Mouse (Mus musculus): ENCODE data around the gene Uggt1. TPM values are rescaled to one million over a fixed set of nuclear protein-coding genes. Genes with fewer than 3 reads are reported as not detected.

The Uggt1 gene
- polyA plus RNA-seq, 1 experiment from 2014 or later: 80.7 TPM

DNA sequence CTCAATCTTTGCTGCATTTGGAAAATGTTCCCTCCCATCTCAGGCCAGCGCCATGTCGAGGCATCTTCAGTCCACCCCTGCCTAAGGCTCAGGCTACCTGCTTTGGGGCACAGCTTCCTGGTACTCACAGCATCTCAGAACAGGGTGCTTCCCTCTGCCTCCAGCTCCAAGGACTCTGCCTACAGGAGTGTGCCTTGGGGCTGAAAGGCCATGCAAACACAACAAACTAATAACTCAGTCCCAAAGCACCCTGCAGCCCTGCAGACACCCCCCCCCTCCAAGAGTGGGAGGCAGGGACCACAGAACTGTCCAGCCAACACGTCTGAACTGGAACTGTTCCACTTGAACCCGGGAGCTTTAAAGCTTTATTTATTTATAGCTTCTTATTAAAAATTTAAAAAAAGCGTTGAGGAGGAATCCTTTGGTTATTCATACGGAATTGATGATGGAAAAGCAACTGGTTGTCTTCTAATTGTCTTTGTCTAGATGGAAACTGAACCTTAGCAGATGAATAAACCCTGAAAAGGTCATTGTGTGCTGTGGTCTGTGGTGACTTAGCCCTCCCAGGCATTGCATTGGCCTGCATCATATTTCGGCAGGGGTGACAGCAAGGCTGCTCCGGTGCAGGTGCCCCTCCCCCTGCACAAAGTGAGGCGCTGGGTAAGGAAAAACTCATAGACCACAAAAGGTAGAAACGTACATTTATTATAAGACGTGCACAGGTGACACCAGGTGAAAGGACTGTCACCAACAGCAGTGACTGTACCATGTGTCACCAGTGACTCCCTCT, 138.4 kb downstream of the Uggt1 start:
- no peak overlapping the region for H3K9ac ChIP-seq (ENCODE audit: low read length)
- H3K36me3 ChIP-seq (ENCODE audit: control insufficient read depth, insufficient read depth, low read length): peaks cover 29% of the 10 kb centered on the region
- ATAC-seq (ENCODE audit: low FRiP score): no peak

DNA sequence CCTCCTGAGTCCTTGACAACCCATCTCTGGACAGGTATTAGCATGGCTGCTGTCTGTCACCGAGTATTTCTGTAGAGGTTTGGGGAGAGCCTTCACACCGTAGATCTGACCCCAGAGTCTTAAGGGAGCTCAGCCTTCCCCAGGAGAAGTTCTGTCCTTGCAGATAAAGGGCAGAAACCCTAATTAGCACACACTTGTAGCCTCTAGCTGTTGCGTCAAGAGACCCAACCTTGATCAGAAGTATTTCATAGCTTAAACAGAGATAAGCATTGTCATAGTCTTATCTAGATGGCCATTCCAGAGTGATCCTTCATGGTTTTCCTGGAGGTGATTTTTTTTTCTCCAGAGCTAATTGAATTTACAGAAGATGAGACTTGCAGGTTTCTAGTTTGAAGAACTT, 144.1 kb downstream of the Uggt1 start:
- no peaks in the 10 kb centered on the region for H3K27me3 ChIP-seq (ENCODE audit: control insufficient read depth, insufficient read depth, low read length)
- no peak overlapping the region for H3K4me2 ChIP-seq
- H3K36me3 ChIP-seq (ENCODE audit: control insufficient read depth, insufficient read depth, low read length): peaks cover 21% of the 10 kb centered on the region
- no peaks in the 10 kb centered on the region for H3K9me3 ChIP-seq (ENCODE audit: control insufficient read depth, low read length)
- H3K27ac ChIP-seq (ENCODE audit: low read depth, low read length): no peak overlapping the region
- DNase-seq (ENCODE audit: low spot score, missing footprints) (no peak), ATAC-seq (ENCODE audit: low FRiP score) (no peak)
- H3K9ac ChIP-seq (ENCODE audit: low read length): no peak overlapping the region
- WGBS: 93% methylated on average over 3 of the region's 3 CpGs
- H3K4me3 ChIP-seq (ENCODE audit: low read depth, low read length): no peak overlapping the region
- no peaks in the 10 kb centered on the region for H3K4me1 ChIP-seq (ENCODE audit: control insufficient read depth, insufficient read depth, low read length)

More for the DNA sequence above, 138.4 kb downstream of the Uggt1 start:
- WGBS: 94% methylated on average over 11 of the region's 11 CpGs
- Histone ChIP-seq H3K27me3 (ENCODE audit: control insufficient read depth, insufficient read depth, low read length) (no peaks in the 10 kb centered on the region), H3K9me3 (ENCODE audit: control insufficient read depth, low read length) (no peaks in the 10 kb centered on the region), H3K4me2 (no peak overlapping the region), H3K27ac (ENCODE audit: low read depth, low read length) (no peak overlapping the region), H3K4me3 (ENCODE audit: low read depth, low read length) (no peak overlapping the region), H3K4me1 (ENCODE audit: control insufficient read depth, insufficient read depth, low read length) (no peaks in the 10 kb centered on the region)
- no peak for DNase-seq (ENCODE audit: low spot score, missing footprints)

- Histone ChIP-seq H3K9ac (ENCODE audit: low read length) (no peak overlapping the region), H3K27me3 (ENCODE audit: control insufficient read depth, insufficient read depth, low read length) (no peaks in the 10 kb centered on the region), H3K4me1 (ENCODE audit: control insufficient read depth, insufficient read depth, low read length) (no peaks in the 10 kb centered on the region), H3K4me2 (no peak overlapping the region), H3K27ac (ENCODE audit: low read depth, low read length) (no peak overlapping the region), H3K9me3 (ENCODE audit: control insufficient read depth, low read length) (no peaks in the 10 kb centered on the region), H3K36me3 (ENCODE audit: control insufficient read depth, insufficient read depth, low read length) (peaks cover 9% of the 10 kb centered on the region), H3K4me3 (ENCODE audit: low read depth, low read length) (no peak overlapping the region)
- no peak for DNase-seq (ENCODE audit: low spot score, missing footprints)
- ATAC-seq (ENCODE audit: low FRiP score): no peak
- WGBS: 92% methylated on average over 4 of the region's 4 CpGs
Measured at GRCm38 (mm10) chr1:36098432-36098831, 146.1 kb downstream of the Uggt1 start.

- 84% methylated on average over 12 of the region's 12 CpGs for WGBS
- Histone ChIP-seq H3K27me3 (ENCODE audit: control insufficient read depth, insufficient read depth, low read length) (no peaks in the 10 kb centered on the region), H3K36me3 (ENCODE audit: control insufficient read depth, insufficient read depth, low read length) (peaks cover 8% of the 10 kb centered on the region), H3K4me3 (ENCODE audit: low read depth, low read length) (no peak overlapping the region), H3K4me2 (no peak overlapping the region), H3K27ac (ENCODE audit: low read depth, low read length) (no peak overlapping the region), H3K4me1 (ENCODE audit: control insufficient read depth, insufficient read depth, low read length) (no peaks in the 10 kb centered on the region), H3K9me3 (ENCODE audit: control insufficient read depth, low read length) (no peaks in the 10 kb centered on the region), H3K9ac (ENCODE audit: low read length) (no peak overlapping the region)
- DNase-seq (ENCODE audit: low spot score, missing footprints) (no peak), ATAC-seq (ENCODE audit: low FRiP score) (no peak)
Measured at GRCm38 (mm10) chr1:36095423-36096272, 148.9 kb downstream of the Uggt1 start.

DNA sequence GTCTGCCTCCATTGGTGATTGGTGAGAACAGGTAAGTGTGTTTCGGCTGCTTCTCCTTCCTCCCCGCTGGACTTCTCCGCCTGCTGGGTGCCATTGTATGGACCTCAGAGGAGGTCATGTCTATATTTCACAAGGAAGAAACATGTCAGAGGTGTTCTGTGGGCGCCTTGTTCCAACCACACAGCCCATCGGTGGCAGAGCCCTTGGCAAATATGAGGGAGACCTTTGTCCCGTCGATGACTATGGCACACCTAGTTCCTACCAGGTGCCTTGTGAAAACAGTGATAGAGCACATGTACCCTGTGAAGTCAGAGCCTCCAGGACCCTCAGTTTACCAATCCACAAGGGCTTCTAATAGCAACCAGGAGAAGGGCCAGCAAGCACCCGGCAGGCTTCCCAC, 150.8 kb downstream of the Uggt1 start:
- H3K4me1 ChIP-seq (ENCODE audit: control insufficient read depth, insufficient read depth, low read length): peaks cover 8% of the 10 kb centered on the region
- H3K9ac ChIP-seq (ENCODE audit: low read length): no peak overlapping the region
- no peak overlapping the region for H3K4me2 ChIP-seq
- 92% methylated on average over 8 of the region's 8 CpGs for WGBS
- ATAC-seq (ENCODE audit: low FRiP score): no peak
- H3K27ac ChIP-seq (ENCODE audit: low read depth, low read length): no peak overlapping the region
- DNase-seq (ENCODE audit: low spot score, missing footprints): no peak
- peaks cover 8% of the 10 kb centered on the region for H3K36me3 ChIP-seq (ENCODE audit: control insufficient read depth, insufficient read depth, low read length)
- H3K27me3 ChIP-seq (ENCODE audit: control insufficient read depth, insufficient read depth, low read length): no peaks in the 10 kb centered on the region
- no peaks in the 10 kb centered on the region for H3K9me3 ChIP-seq (ENCODE audit: control insufficient read depth, low read length)
- H3K4me3 ChIP-seq (ENCODE audit: low read depth, low read length): no peak overlapping the region

- ATAC-seq (ENCODE audit: low FRiP score): no peak
- no peak for DNase-seq (ENCODE audit: low spot score, missing footprints)
- Histone ChIP-seq H3K36me3 (ENCODE audit: control insufficient read depth, insufficient read depth, low read length) (peaks cover 8% of the 10 kb centered on the region), H3K27me3 (ENCODE audit: control insufficient read depth, insufficient read depth, low read length) (no peaks in the 10 kb centered on the region), H3K4me3 (ENCODE audit: low read depth, low read length) (no peak overlapping the region), H3K9ac (ENCODE audit: low read length) (no peak overlapping the region), H3K27ac (ENCODE audit: low read depth, low read length) (no peak overlapping the region), H3K4me1 (ENCODE audit: control insufficient read depth, insufficient read depth, low read length) (peaks cover 16% of the 10 kb centered on the region), H3K4me2 (no peak overlapping the region), H3K9me3 (ENCODE audit: control insufficient read depth, low read length) (no peaks in the 10 kb centered on the region)
- WGBS: 62% methylated on average over 6 of the region's 6 CpGs
Measured at GRCm38 (mm10) chr1:36091246-36091645, 153.3 kb downstream of the Uggt1 start.

GRCm38 (mm10) chr1:36090722-36091110, 153.8 kb downstream of the Uggt1 start:
- H3K4me1 ChIP-seq (ENCODE audit: control insufficient read depth, insufficient read depth, low read length): peaks cover 16% of the 10 kb centered on the region
- 93% methylated on average over 4 of the region's 4 CpGs for WGBS
- ATAC-seq (ENCODE audit: low FRiP score) (peak; percentile 36), DNase-seq (ENCODE audit: low spot score, missing footprints) (no peak)
- peaks cover 8% of the 10 kb centered on the region for H3K36me3 ChIP-seq (ENCODE audit: control insufficient read depth, insufficient read depth, low read length)
- H3K9me3 ChIP-seq (ENCODE audit: control insufficient read depth, low read length): no peaks in the 10 kb centered on the region
- no peak overlapping the region for H3K4me2 ChIP-seq
- no peak overlapping the region for H3K27ac ChIP-seq (ENCODE audit: low read depth, low read length)
- H3K4me3 ChIP-seq (ENCODE audit: low read depth, low read length): no peak overlapping the region
- H3K9ac ChIP-seq (ENCODE audit: low read length): no peak overlapping the region
- no peaks in the 10 kb centered on the region for H3K27me3 ChIP-seq (ENCODE audit: control insufficient read depth, insufficient read depth, low read length)

Data from midbrain, embryonic 11.5 days (tissue).